Mouse (Mus musculus) brain, embryonic 18.5 days (tissue): ENCODE results near the gene Clec4d.
"Not testable (repeated sequence)": the region's sequence is repeated elsewhere in the genome, so short reads cannot be mapped to it uniquely, and the experiment has no call there.

ENCODE experiments used
- DNase-seq: peaks from one replicate; pipeline ENCODE4 v3.0.0-alpha.2; 2012; ENCODE audit warnings: low read depth, low spot score

Gene Clec4d

DNA sequence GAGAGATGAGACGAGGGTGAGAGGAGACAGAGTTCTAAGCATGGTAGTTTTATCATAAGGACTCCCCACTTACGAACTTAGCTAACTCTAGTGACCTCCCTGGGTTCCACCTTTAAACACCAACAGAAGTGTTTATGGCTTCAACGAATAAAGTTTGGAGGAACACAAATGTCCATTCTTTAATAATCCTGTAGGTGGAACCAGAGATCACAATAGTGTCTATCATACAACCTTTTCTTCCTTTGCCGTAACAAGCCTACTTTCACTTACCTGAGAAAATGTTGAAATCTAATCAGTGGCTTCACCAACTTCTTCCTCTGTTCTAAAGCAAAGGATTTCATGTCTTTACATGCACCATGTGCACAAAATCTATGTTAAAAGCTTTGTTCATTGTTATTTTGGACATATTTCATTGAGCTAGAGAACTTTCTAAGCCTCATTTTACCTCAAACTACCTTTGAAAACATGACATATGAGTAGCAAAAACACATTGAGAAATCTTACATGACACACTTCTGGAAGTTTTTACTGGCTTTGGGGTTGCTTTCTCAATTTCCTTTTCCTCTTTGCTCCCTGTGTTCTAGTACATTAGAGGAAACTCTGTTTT lies at the start of gene Clec4d:
Clec4d (plus strand) TSS at position 557 of the 607 bp plus-strand sequence.
- no peak for DNase-seq

DNA sequence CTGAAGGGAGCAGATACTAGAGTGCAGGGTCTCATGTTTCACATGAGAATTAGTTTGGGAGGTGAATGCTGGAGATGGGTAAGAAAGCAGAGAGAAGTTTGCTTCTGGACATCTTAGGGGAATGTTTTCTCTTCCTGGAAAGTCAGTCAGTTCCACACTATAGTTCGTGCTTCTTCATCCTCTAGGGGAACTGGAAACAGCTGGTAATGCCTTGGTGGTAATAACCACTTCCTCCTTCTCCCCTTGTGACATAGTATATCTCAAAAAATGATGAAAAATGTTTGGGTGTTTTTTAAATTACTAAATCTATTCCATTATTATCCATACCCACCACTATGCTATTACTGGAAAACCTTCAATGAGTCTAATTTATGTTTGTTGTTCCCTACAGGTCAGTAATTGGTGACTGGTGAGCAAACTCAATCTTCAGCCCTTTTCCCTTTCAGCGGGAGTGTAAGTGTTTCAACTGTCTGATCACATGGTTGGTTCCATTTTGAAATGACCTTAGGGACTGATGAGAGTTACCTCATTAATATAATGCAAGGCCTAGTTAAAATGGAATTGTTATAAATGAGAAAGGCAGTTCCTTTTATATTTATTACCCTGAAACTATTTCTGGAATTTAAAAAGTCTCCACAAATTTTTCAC lies 34.3 kb upstream of the Clec4d start:
- no peak for DNase-seq

DNA sequence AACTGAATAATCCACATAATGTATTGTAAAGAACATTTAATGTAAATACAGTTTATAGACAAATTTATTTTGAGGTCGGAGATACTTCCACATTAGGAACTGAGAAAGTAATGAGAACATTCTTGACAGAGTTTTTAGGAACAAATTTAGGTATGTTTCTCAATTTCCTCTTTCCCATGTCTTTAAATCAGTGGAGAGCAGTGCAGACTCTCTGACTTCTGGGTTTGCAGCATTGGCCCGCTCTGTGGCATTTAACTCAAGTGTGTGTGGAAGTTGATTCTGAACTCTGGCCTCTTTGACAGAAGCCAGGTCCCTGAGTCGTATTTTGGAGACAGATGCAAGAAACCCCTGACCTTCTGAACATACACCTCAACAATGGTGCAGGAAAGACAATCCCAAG lies 32.3 kb upstream of the Clec4d start, which contains the start of gene Clec4n:
Clec4n (plus strand) TSS at position 200 of the 400 bp plus-strand sequence.
- no peak for DNase-seq

DNA sequence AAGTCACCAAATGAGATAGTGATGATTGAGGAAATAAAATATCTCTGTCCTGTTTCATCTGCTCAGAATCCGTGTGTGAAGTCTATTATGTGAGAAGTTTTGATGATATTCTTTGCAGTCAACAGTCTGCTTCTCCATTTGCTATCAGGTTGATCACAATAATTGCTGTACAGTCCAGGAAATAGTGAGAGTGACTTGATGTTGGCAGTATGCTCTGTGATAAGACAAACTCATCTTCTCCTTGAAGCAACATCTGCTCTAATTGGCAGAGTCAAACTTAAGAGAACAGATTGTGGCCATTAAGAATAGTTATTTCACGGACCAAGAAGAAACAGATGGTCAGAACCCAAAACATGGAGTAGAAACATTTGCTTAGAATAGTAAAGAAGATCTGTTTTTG lies 30.8 kb upstream of the Clec4d start:
- DNase-seq, result no peak

DNA sequence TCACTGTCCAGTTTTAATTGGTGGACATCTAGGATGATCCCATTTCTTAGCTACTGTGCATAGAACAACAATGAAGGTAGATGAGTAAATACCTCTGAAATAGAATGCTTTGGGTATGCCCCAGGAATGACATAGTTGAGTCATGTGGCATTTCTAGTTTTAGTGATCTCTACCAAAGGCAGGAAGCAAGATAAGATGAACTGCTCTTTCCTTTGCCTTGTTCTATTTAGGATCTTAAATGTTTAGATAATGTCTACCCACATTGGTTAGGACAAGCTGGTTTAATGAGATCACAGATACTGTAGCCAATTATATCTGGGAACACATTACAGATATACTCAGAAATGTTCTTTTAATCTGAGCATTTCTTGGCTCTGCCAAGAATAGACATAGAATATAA lies 24.3 kb upstream of the Clec4d start:
- no peak for DNase-seq

DNA sequence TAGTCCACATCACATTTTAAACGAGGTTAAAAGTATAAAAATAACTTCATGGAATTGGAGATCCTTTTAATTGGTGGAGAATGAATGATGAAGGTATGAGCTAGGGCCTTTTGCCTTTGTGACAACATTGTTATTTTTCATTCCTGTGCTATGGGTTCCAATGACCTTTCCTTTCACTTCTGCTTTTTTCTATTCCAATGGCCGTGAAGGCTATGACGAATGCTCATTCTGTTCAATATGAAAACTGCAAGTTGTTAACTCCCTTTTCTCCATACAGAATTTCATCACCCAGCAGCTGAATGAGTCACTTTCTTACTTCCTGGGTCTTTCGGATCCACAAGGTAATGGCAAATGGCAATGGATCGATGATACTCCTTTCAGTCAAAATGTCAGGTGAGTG lies 17.7 kb upstream of the Clec4d start:
- no peak for DNase-seq

DNA sequence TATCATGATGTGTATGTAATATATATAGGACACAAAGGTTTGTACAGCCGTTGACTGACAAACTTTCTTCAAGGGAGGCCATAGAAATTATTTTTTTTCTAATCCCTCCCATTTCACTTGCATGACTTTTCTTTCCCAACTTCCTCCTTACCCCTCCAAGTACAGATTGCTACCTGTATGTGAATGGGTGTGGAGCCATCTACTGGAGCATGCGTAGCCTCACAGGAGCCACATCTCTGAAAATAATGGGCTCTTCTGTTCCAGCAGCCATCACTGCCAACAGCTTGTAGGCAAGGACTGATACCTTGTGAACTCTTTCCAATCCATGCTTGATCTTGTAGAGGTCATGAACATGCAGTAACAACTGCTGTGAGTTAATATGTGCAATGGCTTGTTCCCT lies 13.0 kb upstream of the Clec4d start:
- not testable (repeated sequence) for DNase-seq

DNA sequence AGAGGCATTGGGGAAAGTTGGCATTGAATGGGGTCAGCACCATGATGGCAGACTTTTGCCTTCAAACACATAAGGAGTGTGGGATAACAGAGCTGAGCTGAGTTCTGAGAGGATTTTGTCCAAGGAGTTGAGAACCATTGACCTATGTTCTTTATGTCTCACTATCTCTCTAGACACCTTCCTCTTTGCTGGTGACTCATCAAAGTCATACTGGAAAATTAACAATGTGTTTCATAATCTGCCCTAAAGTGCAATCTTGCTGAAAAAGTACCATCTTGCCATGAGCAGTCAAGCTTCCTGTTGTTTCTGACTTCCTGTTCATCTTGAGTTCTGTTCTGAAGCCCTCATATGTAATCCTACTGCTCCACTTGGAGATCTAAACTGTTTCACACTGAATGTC lies 9.2 kb upstream of the Clec4d start:
- no peak for DNase-seq

DNA sequence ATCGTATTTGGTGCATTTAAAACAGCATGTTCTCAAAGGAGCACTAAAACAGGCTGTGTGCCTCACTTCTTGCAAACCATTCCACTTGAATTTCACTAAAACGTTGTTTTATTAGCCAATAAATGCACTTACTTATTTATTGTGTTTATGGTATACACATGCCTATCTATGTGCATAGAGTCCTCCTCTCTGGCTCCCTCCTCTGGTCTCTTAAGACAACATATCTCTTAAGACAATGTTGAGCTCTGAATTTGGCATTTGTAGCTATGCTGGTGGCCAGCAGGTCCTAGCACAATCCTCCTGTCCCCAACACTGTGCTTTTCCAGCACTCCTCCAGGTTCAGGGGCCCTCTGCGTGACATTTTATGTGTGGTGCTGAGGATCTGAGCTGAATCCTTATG lies 3.0 kb upstream of the Clec4d start:
- DNase-seq, result no peak

DNA sequence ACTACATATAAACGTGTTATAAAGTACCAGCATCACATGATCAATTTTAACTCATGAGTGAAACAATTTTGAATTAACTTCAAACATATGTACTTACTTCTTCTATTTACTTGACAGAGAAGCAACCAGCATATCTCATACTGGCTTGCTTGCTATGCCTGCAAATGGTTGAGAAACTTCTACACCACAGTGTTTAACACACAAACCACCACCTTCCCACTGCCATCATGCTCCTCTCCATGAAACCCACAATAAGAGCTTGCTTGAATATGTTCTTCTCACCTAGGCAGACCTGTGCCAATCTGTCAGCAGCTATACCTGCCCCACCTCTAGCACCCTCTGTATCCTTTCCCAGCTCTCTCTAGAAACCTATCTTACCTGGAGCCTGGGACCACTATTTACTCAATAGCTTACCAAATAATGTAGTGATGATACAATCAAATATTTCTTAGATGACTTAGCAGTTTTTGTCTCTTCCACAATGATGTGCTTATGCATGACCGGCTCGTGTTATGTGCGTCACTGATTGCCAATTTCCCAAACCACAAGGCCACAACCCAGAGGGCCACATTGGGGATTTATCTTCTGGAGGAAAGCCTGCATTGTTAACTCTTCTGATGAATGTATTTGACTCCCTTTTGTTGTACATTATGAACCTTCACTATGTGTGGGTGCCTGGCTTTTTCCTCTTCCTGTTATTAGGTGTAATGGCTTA lies 1.9 kb upstream of the Clec4d start:
- no peak for DNase-seq

DNA sequence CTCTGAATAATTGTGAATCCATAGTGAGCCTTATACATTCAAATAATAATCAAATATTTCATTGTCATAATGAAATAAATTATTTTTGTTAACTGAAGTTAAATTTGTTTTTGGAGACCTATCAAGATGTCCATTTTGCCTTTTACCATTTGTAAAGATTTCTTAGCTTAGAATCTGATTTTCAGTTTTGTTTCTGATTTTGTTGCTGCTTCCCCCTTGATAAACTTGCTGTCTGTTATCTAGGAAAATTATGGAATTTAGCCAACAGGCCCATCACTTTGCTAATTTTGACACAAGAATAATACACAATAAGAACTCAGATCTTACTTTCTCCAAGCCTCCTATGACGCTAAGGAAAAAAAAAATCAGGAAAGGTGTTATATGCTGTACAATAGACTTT lies 1.0 kb upstream of the Clec4d start:
- no peak for DNase-seq

DNA sequence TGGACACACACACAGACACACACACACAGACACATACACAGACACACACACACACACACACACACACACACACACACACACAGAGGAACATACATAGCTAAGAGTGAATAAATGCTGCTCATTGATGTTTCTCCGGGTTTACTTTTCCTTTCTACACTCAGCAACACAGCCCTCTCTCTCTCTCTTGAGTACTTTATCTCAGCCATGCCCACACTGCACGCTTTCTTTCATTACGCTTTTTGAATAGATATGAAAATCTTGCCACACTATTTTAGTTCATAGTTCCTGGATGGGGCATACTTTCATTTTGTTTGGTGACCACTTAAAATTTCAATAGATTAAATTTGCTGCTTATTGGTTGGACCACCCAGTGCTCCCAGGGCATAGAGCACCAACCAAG lies 2.3 kb downstream of the Clec4d start:
- no peak for DNase-seq

DNA sequence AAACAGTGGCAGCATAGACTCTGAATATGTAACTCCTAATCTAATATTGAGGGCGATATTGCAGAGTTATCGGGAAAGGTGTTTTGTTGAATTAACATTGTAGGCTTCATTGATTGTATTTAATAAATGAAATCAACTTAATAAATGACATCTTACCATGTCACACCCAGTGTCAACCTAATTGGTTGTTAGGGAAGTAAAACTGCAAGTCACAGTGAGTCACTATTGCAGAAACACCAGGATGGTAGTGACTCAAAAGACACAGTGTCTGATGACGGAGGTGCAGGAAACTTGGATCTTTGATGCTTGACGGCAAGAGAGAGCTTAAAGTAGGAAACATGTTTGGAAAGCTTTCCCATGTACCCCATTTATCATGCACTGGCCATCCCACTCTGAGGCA lies 3.9 kb downstream of the Clec4d start:
- DNase-seq, result no peak

DNA sequence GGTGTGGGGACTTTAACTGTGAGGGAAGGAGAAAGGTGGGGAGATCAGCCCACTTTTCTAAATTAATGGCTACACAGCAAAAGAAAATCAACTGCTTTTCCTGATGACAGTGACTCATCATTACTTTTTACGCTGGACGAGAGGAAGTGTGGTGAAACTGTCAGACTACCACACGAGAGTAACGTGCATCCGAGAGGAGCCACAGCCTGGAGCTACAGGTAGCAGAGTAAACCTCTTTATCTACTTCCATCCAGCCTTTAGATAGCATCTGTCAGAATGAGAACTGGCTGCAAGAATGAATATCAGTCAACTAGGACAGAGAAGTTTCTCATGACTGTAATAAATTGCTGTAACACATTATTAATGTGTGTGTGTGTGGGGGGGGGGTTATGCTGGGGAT lies 5.0 kb downstream of the Clec4d start:
- no peak for DNase-seq

DNA sequence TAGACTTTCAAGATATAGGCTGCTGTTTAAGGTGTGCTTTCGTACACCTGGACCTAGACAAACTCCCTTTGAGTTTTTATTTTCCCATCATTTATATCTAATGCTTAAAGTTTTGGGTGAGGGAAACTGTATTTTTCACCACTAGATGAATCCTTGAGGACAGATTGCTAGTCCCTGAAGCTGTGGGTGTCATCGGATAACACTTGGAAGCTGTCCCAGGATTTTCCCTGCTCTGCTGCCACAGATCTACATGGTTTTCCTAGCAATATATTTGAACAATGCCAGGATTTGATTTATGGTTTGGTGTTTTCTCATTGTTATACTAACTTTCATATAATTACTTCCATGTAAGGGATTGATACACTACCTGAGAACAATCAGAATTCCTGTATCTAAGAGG lies 17.5 kb downstream of the Clec4d start:
- DNase-seq, result no peak

DNA sequence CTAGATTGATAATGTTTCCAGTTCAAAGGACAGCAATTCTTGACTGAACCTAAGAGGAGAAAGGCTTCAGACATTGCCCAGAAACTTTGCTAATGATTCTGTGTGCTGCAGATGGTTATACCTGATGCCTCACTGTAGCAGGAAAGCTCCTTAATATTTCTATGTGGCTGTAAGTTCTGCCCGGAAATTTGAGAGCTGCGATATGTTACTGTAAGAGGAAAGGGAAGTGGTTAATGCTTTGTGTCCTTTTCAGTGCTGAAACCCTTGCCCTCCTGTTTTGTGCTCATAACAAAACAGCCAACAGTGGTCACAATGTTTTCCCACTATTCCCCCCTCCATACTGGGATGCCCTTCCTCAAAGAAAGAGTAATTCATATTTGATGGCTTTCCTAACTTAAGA lies 24.4 kb downstream of the Clec4d start:
- no peak for DNase-seq

DNA sequence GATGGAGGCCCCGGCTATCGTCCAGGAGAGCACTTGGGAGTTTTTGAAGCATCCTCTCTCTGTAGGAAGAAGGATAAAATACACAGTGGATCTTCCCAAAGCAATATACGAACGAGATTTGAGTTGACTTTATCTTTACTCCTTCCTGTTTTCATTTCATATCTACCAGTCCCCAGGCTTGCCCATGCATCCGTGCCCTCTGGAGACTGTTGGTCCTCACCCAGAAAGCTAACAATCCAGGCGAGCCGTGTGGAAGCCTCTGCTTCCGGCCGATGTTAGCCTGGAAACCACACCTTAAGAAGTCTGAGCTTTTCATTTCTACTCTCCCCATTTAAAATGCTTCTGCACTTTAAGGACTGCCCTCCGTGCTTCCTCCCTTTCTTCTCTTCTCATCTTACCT lies 27.0 kb downstream of the Clec4d start:
- DNase-seq, result no peak

DNA sequence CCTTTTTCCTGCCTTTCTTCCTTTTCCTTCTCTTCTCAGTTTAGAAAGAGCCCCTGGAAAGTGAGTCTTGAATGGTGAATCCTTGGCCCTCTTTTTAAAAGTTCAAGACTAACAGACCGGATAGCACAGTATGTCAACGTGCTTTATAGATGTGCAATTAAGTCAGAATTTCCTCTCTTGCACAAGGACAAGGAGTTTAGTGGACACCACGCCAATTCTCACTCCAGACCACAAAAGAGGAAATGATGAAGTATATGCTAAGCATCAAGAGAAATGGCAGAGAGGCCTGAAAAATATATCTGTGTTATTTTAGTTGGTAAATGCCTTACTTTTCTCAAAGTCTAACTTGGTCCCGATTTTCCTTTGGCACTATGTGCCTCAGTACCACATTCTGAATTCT lies 27.8 kb downstream of the Clec4d start, which contains the start of gene Clec4e:
Clec4e (minus strand) TSS at position 118 of the 400 bp plus-strand sequence.
- no peak for DNase-seq

DNA sequence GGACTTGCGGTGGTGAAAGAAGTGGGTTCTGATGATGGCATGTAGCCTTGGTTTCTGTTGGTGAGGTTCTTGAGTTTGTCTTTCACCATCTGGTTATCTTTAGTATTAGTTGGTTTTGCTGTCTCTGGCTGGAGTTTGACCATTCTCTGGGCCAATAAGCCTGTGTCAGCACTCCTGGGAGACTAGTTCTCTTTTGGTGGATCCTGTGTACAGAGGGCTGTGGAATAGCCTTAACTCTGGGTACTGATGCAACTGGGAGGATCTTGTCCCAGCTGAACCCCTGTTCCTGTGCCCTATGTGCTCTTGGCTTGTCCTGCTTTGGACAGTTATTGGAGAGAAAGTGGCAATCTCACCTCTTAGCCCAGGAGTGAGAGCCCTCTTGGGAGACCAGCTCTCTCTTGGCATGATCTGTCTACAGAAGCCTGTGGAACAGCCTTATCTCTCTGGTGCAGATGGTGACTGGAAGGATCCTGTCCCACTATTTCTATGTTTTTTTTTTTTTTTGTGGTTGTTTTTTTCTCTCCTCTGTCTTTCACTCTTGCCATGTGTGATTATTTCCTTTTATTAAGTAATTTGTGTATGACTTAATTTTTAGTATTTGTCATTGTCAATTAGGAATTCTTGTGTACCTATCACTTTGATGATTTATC lies 31.0 kb downstream of the Clec4d start:
- DNase-seq, result no peak

DNA sequence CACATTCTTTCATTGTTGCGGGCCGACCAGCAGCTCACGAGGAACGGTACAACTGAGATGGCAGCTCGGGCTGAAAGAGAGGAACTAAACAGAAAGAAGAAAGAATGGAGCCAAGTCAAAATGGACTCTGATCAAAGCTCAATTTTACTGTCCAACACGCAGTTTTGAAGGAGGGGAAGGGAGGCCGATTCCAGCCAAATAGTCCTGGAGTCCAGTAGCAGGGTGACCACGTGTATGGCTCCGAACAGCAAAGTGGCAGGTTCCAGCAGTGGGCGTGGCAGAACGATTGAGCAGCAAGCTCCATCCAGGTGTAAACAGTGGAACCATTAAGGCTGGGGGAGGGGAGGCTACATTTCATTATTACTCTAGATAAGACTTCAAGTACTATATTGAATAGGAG lies 31.6 kb downstream of the Clec4d start:
- not testable (repeated sequence) for DNase-seq

DNA sequence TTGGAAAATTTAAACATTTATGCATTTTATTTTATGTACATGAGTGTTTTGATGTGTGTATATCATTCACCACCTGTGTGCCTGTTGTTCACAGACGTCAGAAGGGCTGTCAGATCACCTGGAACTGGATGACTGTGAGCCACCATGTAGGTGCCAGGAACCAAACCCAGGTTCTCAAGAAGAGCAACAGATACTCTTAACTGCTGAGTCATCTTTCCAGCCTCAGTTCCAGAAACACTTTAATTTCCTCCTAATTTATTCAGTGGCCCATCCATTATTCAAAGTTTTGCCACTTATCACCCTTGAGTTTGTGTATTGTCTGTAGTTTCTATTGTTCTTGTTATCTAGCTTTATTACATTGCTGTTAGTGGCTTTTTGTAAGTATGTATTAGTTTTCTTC lies 34.8 kb downstream of the Clec4d start:
- DNase-seq, result no peak

DNA sequence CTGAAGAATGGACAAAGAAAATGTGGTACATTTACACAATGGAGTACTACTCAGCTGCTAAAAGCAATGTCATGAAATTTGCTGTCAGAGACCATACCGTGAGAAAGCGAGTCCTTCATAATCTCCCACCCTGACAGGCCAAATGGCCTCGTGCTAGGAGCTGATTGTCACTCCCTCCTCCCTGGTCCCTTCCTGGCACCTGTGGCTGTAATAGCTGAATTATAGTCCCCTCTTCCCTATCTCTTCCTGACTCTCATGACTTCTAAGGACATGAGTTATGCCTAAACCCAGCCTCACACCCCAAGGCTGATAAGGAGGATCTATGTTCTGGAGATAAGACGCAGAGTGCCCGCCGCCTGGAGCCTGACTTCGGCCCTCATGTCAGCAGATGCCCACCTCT lies 44.4 kb downstream of the Clec4d start:
- DNase-seq, result not testable (repeated sequence)
